Mouse (Mus musculus): ENCODE data around the gene Bloc1s3.

Bloc1s3 gene

DNA sequence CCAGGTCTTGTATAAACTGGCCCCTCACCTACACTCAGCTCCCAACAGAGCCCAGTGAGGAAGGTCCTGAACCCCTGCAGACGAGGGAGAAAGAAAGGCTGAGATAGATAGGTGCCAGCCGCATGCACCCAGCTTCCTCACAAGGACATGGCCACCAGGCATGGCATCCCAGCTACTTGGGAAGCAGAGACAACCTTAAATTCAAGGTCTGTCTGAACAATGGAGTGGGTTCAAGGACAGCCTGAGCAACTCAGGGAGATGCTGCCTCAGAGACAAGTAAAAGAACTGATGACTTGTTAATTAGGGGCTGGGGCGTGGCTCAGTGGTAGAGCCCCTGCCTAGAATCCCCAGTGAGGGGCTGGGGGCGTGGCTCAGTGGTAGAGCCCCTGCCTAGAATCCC is 53.0 kb downstream of the Bloc1s3 start:
- DNase-seq (ENCODE audit: low read depth, low spot score): no peak
